Mouse (Mus musculus) liver, postnatal 0 days (tissue): ENCODE data around the gene B4galt3.

Source experiments
- CTCF ChIP-seq: sonication (generic); IDR thresholded peaks from 2 replicates; pipeline ENCODE4 v1.5.1; 2016; ENCODE audit warnings: antibody characterized with exemption, low read depth
- EP300 ChIP-seq: IDR thresholded peaks from 2 replicates; pipeline ENCODE4 v1.6.1; 2016; ENCODE audit warnings: antibody characterized with exemption, low read depth, mild to moderate bottlenecking

GRCm38 (mm10) chr1:171249913-171250600 is 20.1 kb upstream of the B4galt3 start, which contains the start of gene Adamts4:
- TF ChIP-seq CTCF = no peak
- TF ChIP-seq EP300 = no peak
